Mouse (Mus musculus): ENCODE results near the gene Gstm7. TPM values are rescaled to one million over a fixed set of nuclear protein-coding genes. Genes with fewer than 3 reads are reported as not detected.
A peak's percentile ranks its signal among the peaks of the same experiment; 100 is the strongest.

The Gstm7 gene
- polyA plus RNA-seq, 1 experiment from 2014 or later = 37.2 TPM

- H3K27me3 ChIP-seq (ENCODE audit: control insufficient read depth, insufficient read depth, low read length) = no peaks in the 10 kb centered on the region
- WGBS = 14% methylated on average over 20 of the region's 20 CpGs
- no peaks in the 10 kb centered on the region for H3K4me1 ChIP-seq (ENCODE audit: control insufficient read depth, insufficient read depth, low read length)
- peak within 1 kb of the TSS; percentile 2; the same call in 1 of the 2 replicates for H3K4me3 ChIP-seq (ENCODE audit: low read depth, low read length)
- no peak within 1 kb of the TSS for H3K27ac ChIP-seq (replicated peaks; ENCODE audit: low read depth, low read length)
- H3K9me3 ChIP-seq (ENCODE audit: control insufficient read depth, low read length) = no peaks in the 10 kb centered on the region
- DNase-seq (ENCODE audit: low spot score) (peak; percentile 41), ATAC-seq (ENCODE audit: insufficient number of reproducible peaks, low FRiP score, low TSS enrichment, low read depth) (no peak)
- H3K4me2 ChIP-seq (ENCODE audit: low read depth, severe bottlenecking) = peak within 1 kb of the TSS; percentile 31
- no peaks in the 10 kb centered on the region for H3K36me3 ChIP-seq (ENCODE audit: control insufficient read depth, insufficient read depth, low read length)
- no peak within 1 kb of the TSS for H3K9ac ChIP-seq (ENCODE audit: low read length)
Measured at GRCm38 (mm10) chr3:107943239-107943990, 11.8 kb upstream of the Gstm7 start, which contains the start of gene Gstm6. Gene Gstm6, minus strand, starts transcription at chr3:107943749.

DNA sequence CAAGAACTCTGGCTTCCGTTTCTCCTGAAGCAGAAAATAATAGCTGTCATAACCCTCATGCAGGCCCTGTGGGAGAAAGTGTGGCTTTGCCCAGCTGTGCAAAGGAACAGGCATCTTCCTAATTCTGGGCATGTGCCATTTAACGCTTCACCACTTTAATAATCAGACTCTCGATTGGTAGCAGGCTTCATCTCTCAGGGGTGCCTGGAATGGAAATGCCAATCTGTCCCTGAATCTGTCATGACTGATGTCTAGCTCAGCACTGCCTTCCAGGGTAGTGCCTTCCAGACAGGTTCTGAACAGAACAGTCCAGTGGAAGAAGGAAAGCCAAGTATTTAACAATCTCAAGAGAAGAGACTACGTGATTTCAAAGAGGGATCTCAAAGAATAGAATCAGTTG lies 9.6 kb upstream of the Gstm7 start:
- ATAC-seq (ENCODE audit: insufficient number of reproducible peaks, low FRiP score, low TSS enrichment, low read depth) = no peak
- H3K9ac ChIP-seq (ENCODE audit: low read length) = no peak overlapping the region
- H3K9me3 ChIP-seq (ENCODE audit: control insufficient read depth, low read length) = no peaks in the 10 kb centered on the region
- no peak overlapping the region for H3K27ac ChIP-seq (replicated peaks; ENCODE audit: low read depth, low read length)
- H3K27me3 ChIP-seq (ENCODE audit: control insufficient read depth, insufficient read depth, low read length) = no peaks in the 10 kb centered on the region
- no peaks in the 10 kb centered on the region for H3K36me3 ChIP-seq (ENCODE audit: control insufficient read depth, insufficient read depth, low read length)
- no peak overlapping the region for H3K4me3 ChIP-seq (ENCODE audit: low read depth, low read length)
- no peaks in the 10 kb centered on the region for H3K4me1 ChIP-seq (ENCODE audit: control insufficient read depth, insufficient read depth, low read length)
- no peak overlapping the region for H3K4me2 ChIP-seq (ENCODE audit: low read depth, severe bottlenecking)
- DNase-seq (ENCODE audit: low spot score) = no peak
- 82% methylated on average over 4 of the region's 4 CpGs for WGBS

DNA sequence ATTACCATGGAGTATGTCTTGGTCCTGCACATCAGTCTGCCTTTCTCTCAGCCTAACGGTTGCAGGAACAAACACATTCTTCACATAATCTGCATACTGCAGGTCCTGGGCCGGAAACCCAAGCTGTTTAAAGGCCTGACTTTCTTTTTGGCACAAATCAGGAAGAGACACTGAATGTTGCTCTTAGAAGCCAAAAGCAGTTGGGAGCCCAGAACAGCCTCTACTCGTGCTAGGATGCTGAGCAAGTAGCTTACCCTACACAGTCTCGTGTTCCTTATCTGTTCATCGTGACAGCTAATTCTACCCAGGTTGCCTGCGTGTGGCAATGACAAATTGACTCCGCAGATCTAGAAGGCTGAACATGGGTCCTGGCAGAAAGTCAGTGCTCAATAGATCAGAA lies 8.9 kb upstream of the Gstm7 start:
- Histone ChIP-seq H3K36me3 (ENCODE audit: control insufficient read depth, insufficient read depth, low read length) (no peaks in the 10 kb centered on the region), H3K9ac (ENCODE audit: low read length) (no peak overlapping the region), H3K4me1 (ENCODE audit: control insufficient read depth, insufficient read depth, low read length) (no peaks in the 10 kb centered on the region), H3K4me2 (ENCODE audit: low read depth, severe bottlenecking) (no peak overlapping the region), H3K27me3 (ENCODE audit: control insufficient read depth, insufficient read depth, low read length) (no peaks in the 10 kb centered on the region), H3K9me3 (ENCODE audit: control insufficient read depth, low read length) (no peaks in the 10 kb centered on the region), H3K4me3 (ENCODE audit: low read depth, low read length) (no peak overlapping the region), H3K27ac (replicated peaks; ENCODE audit: low read depth, low read length) (no peak overlapping the region)
- WGBS = 74% methylated on average over 7 of the region's 7 CpGs
- DNase-seq (ENCODE audit: low spot score) (no peak), ATAC-seq (ENCODE audit: insufficient number of reproducible peaks, low FRiP score, low TSS enrichment, low read depth) (no peak)

DNA sequence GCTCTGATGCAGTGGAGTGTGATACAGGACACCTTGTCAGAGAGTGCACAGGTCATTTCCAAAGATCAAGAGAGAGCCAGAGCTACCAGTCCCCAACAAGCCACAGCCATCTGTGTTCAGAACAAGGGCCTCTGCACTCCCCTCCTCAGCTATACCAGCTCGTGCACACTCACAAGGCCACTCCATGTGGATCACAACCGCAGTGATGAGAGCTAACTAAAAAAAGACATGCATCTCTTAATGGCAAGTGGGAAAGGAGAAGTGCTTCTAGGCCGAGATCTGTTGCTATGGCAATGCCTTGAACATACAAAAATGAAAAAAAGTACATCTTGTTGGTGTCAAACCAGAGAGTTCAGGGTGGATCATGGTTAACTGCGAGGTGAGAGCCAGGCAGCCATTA lies 8.2 kb upstream of the Gstm7 start:
- no peak overlapping the region for H3K27ac ChIP-seq (replicated peaks; ENCODE audit: low read depth, low read length)

GRCm38 (mm10) chr3:107939403-107939802 lies 7.8 kb upstream of the Gstm7 start:
- DNase-seq (ENCODE audit: low spot score) (peak; percentile 76), ATAC-seq (ENCODE audit: insufficient number of reproducible peaks, low FRiP score, low TSS enrichment, low read depth) (no peak)

More for the DNA sequence above, 8.2 kb upstream of the Gstm7 start:
- DNase-seq (ENCODE audit: low spot score) = no peak
- Histone ChIP-seq H3K4me1 (ENCODE audit: control insufficient read depth, insufficient read depth, low read length) (no peaks in the 10 kb centered on the region), H3K9me3 (ENCODE audit: control insufficient read depth, low read length) (no peaks in the 10 kb centered on the region), H3K4me2 (ENCODE audit: low read depth, severe bottlenecking) (no peak overlapping the region), H3K36me3 (ENCODE audit: control insufficient read depth, insufficient read depth, low read length) (no peaks in the 10 kb centered on the region), H3K9ac (ENCODE audit: low read length) (no peak overlapping the region), H3K27me3 (ENCODE audit: control insufficient read depth, insufficient read depth, low read length) (no peaks in the 10 kb centered on the region), H3K4me3 (ENCODE audit: low read depth, low read length) (no peak overlapping the region)
- WGBS = 86% methylated on average over 4 of the region's 4 CpGs
- ATAC-seq (ENCODE audit: insufficient number of reproducible peaks, low FRiP score, low TSS enrichment, low read depth) = no peak

GRCm38 (mm10) chr3:107935888-107936287 lies 4.3 kb upstream of the Gstm7 start:
- Histone ChIP-seq H3K9ac (ENCODE audit: low read length) (no peak overlapping the region), H3K27me3 (ENCODE audit: control insufficient read depth, insufficient read depth, low read length) (no peaks in the 10 kb centered on the region), H3K4me2 (ENCODE audit: low read depth, severe bottlenecking) (no peak overlapping the region), H3K4me3 (ENCODE audit: low read depth, low read length) (no peak overlapping the region), H3K9me3 (ENCODE audit: control insufficient read depth, low read length) (no peaks in the 10 kb centered on the region), H3K4me1 (ENCODE audit: control insufficient read depth, insufficient read depth, low read length) (0 out of 2 replicates have a peak, but pooled peaks cover 2% of the 10 kb centered on the region), H3K36me3 (ENCODE audit: control insufficient read depth, insufficient read depth, low read length) (no peaks in the 10 kb centered on the region), H3K27ac (replicated peaks; ENCODE audit: low read depth, low read length) (no peak overlapping the region)
- 68% methylated on average over 3 of the region's 3 CpGs for WGBS
- no peak for ATAC-seq (ENCODE audit: insufficient number of reproducible peaks, low FRiP score, low TSS enrichment, low read depth)
- DNase-seq (ENCODE audit: low spot score) = no peak

More at GRCm38 (mm10) chr3:107939403-107939802, 7.8 kb upstream of the Gstm7 start:
- 42% methylated on average over 3 of the region's 3 CpGs for WGBS
- Histone ChIP-seq H3K27ac (replicated peaks; ENCODE audit: low read depth, low read length) (no peak overlapping the region), H3K36me3 (ENCODE audit: control insufficient read depth, insufficient read depth, low read length) (no peaks in the 10 kb centered on the region), H3K4me2 (ENCODE audit: low read depth, severe bottlenecking) (no peak overlapping the region), H3K4me1 (ENCODE audit: control insufficient read depth, insufficient read depth, low read length) (no peaks in the 10 kb centered on the region), H3K4me3 (ENCODE audit: low read depth, low read length) (no peak overlapping the region), H3K9me3 (ENCODE audit: control insufficient read depth, low read length) (no peaks in the 10 kb centered on the region), H3K9ac (ENCODE audit: low read length) (no peak overlapping the region), H3K27me3 (ENCODE audit: control insufficient read depth, insufficient read depth, low read length) (no peaks in the 10 kb centered on the region)

DNA sequence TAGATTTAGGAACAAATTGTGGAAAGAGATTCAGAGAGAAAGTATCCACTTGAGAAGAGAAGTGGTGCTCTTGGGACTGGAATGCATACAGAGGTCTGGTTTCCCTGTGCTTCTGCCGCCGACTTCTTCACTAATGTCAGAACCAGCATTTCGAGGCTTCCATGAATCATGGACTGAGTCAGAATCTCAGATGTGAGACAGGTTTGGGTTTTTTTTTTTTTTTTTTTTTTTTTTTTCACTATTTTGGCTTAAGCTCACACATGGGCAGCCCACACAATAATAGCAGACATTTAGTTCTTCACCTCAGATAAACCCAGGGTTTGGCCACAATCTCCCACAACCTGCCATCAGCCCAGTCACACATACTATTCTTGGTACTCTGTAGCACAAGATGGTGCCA lies 3.7 kb upstream of the Gstm7 start:
- Histone ChIP-seq H3K27ac (replicated peaks; ENCODE audit: low read depth, low read length) (no peak overlapping the region), H3K4me1 (ENCODE audit: control insufficient read depth, insufficient read depth, low read length) (0 out of 2 replicates have a peak, but pooled peaks cover 2% of the 10 kb centered on the region), H3K4me3 (ENCODE audit: low read depth, low read length) (no peak overlapping the region), H3K36me3 (ENCODE audit: control insufficient read depth, insufficient read depth, low read length) (no peaks in the 10 kb centered on the region), H3K9me3 (ENCODE audit: control insufficient read depth, low read length) (no peaks in the 10 kb centered on the region), H3K4me2 (ENCODE audit: low read depth, severe bottlenecking) (no peak overlapping the region), H3K9ac (ENCODE audit: low read length) (no peak overlapping the region), H3K27me3 (ENCODE audit: control insufficient read depth, insufficient read depth, low read length) (no peaks in the 10 kb centered on the region)
- ATAC-seq (ENCODE audit: insufficient number of reproducible peaks, low FRiP score, low TSS enrichment, low read depth) (no peak), DNase-seq (ENCODE audit: low spot score) (no peak)
- WGBS = 88% methylated on average over 3 of the region's 3 CpGs

DNA sequence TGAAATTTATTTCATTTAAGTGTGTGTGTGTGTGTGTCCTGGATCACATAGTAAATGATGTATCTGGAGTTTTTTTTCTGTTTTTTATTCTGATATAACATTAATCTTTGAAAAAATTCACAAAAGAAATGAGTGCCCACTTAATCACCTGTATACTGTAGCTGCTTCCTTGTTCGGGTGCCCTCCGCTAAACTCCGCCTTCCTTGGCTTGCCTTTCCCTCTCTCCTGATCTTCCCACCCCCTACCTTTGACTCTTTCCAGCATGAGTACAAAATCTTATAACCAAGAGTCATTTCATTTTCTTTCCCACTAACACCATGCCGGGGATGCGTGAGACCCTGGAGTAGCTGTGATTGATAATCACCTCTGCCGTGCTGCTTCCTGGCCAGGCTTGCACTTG lies 511 bp upstream of the Gstm7 start:
- no peak for DNase-seq (ENCODE audit: low spot score)
- Histone ChIP-seq H3K4me1 (ENCODE audit: control insufficient read depth, insufficient read depth, low read length) (0 out of 2 replicates have a peak, but pooled peaks cover 2% of the 10 kb centered on the region), H3K36me3 (ENCODE audit: control insufficient read depth, insufficient read depth, low read length) (no peaks in the 10 kb centered on the region), H3K27ac (replicated peaks; ENCODE audit: low read depth, low read length) (no peak overlapping the region), H3K9ac (ENCODE audit: low read length) (no peak overlapping the region), H3K9me3 (ENCODE audit: control insufficient read depth, low read length) (no peaks in the 10 kb centered on the region), H3K27me3 (ENCODE audit: control insufficient read depth, insufficient read depth, low read length) (no peaks in the 10 kb centered on the region), H3K4me2 (ENCODE audit: low read depth, severe bottlenecking) (no peak overlapping the region), H3K4me3 (ENCODE audit: low read depth, low read length) (no peak overlapping the region)
- ATAC-seq (ENCODE audit: insufficient number of reproducible peaks, low FRiP score, low TSS enrichment, low read depth) = peak; percentile 2; the same call in 1 of the 2 replicates
- WGBS = 69% methylated on average over 6 of the region's 6 CpGs

All from limb, embryonic 11.5 days (tissue).